Mouse (Mus musculus): ENCODE measurements around the gene Cnpy1. TPM values are rescaled to one million over a fixed set of nuclear protein-coding genes. Genes with fewer than 3 reads are reported as not detected.

Cnpy1 gene
- polyA plus RNA-seq, 1 experiment from 2014 or later, result 1.2 TPM

GRCm38 (mm10) chr5:28206448-28206847 is 39.2 kb downstream of the Cnpy1 start:
- Histone ChIP-seq H3K27ac (replicated peaks) (no peak overlapping the region), H3K4me2 (replicated peaks) (no peak overlapping the region)

DNA sequence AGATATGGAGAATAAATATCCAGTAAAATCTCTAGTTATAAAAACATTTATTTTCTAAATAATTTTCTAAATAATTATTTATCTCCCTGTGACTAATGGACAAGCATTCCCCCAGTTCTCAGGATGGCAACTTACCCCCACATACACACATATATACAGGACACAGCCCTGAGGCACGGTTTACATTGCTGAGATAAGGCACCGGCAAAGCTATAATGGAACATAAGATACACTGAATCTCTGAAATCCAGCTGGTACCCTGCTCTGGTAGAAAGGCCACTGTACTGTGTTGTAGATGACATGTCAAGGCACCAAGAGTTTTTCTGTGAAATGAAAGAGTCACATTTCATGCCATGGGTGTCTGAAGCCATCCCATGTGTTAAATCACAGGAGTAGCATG is 40.9 kb downstream of the Cnpy1 start:
- H3K4me2 ChIP-seq (replicated peaks), result no peak overlapping the region
- H3K9me3 ChIP-seq, result no peaks in the 10 kb centered on the region
- 83% methylated on average over 2 of the region's 2 CpGs for WGBS
- H3K9ac ChIP-seq (replicated peaks), result no peak overlapping the region
- H3K4me3 ChIP-seq, result no peak overlapping the region
- no peak for ATAC-seq (replicated peaks)
- H3K27ac ChIP-seq (replicated peaks), result no peak overlapping the region
- H3K36me3 ChIP-seq, result no peaks in the 10 kb centered on the region
- H3K27me3 ChIP-seq, result peaks cover 68% of the 10 kb centered on the region
- peaks cover 3% of the 10 kb centered on the region for H3K4me1 ChIP-seq

More at GRCm38 (mm10) chr5:28206448-28206847, 39.2 kb downstream of the Cnpy1 start:
- peaks cover 10% of the 10 kb centered on the region for H3K4me1 ChIP-seq
- no peak for ATAC-seq (replicated peaks)
- H3K27me3 ChIP-seq, result peaks cover 84% of the 10 kb centered on the region
- no peaks in the 10 kb centered on the region for H3K36me3 ChIP-seq
- WGBS, result 61% methylated on average over 4 of the region's 4 CpGs
- H3K9ac ChIP-seq (replicated peaks), result no peak overlapping the region
- H3K4me3 ChIP-seq, result no peak overlapping the region
- H3K9me3 ChIP-seq, result no peaks in the 10 kb centered on the region

DNA sequence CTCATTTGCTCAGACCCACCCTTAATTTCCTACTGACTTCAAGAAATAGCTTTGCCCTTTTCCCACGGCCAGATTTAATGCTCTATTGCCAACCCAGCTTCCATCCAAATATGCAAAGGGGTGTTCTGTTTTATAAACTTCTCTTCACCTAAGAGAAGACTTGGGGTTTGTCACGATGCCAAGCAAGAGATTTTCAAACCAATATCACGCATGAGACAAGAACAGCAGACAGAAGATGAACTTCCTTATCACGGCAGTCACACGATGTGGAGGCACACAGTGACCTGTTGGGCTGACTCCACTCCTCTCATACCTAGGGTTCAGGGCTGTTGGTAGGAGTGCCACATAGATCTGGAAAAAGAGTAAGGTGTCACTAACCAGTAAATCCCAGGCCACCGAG is 42.5 kb downstream of the Cnpy1 start:
- no peak overlapping the region for H3K4me2 ChIP-seq (replicated peaks)
- H3K27ac ChIP-seq (replicated peaks), result no peak overlapping the region
- H3K4me1 ChIP-seq, result no peaks in the 10 kb centered on the region
- H3K9me3 ChIP-seq, result no peaks in the 10 kb centered on the region
- no peaks in the 10 kb centered on the region for H3K36me3 ChIP-seq
- H3K27me3 ChIP-seq, result peaks cover 56% of the 10 kb centered on the region
- no peak overlapping the region for H3K9ac ChIP-seq (replicated peaks)
- WGBS, result 81% methylated on average over 6 of the region's 6 CpGs
- H3K4me3 ChIP-seq, result no peak overlapping the region
- ATAC-seq (replicated peaks), result no peak

DNA sequence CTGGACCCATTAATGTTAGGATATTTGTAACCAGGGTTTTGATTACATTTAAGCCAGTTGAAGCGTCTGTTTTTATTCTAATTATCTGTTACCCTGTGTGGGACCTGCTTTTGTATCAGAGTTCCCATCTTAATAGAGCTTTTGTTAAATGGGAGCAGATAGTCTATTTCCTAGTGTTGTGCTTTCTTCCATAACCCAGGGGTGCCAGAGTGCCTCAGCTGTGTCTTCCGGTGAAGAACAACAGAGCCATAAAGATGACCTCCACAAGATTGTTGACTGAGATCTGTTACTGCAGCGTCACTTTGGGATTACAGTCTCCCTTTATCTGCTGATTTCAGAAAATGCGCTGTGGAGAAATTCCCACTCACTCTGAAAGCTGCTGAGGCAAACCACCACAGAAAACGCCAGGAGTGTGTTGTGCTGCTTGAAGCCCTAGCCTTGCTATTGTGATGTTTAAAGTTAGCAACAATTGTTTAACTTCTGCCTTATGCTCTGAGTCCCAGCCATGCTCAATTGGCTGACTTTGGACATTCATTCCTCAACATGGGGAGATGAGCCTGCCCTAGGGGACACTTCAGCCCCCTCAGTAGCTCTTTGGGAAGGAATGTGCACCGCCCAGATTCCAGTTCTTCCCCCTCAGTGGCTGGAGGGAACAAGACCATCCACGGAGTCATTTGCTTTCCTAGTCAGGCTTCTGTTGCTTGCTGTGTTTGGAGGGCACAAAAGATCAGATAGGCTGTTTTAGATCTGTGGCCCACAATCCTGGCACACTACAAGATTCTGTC is 46.3 kb downstream of the Cnpy1 start:
- Histone ChIP-seq H3K27ac (replicated peaks) (no peak overlapping the region), H3K4me2 (replicated peaks) (no peak overlapping the region), H3K9me3 (no peaks in the 10 kb centered on the region), H3K4me1 (no peaks in the 10 kb centered on the region), H3K27me3 (peaks cover 25% of the 10 kb centered on the region), H3K36me3 (no peaks in the 10 kb centered on the region), H3K4me3 (no peak overlapping the region), H3K9ac (replicated peaks) (no peak overlapping the region)
- 41% methylated on average over 7 of the region's 7 CpGs for WGBS
- no peak for ATAC-seq (replicated peaks)

DNA sequence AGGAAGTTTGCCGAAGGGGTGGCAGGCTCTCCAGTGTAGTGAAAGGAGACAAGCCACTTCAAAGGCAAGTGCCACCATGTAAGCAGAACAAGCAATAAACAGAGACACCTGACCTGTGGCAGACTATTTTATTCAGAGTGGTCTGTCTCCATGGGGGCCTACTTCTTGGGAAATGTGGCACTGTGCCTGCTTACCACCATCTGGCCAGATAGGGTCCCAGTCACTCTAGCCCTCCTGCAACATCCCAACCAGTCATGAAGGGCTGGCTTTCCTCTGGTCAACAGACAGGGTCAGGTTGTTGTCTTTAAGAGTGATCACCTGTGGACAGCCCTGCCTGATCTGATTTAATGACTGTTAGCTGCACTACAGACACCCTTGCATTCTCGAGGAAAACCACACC is 50.1 kb downstream of the Cnpy1 start:
- H3K9ac ChIP-seq (replicated peaks), result no peak overlapping the region
- H3K4me1 ChIP-seq, result no peaks in the 10 kb centered on the region
- H3K27me3 ChIP-seq, result 0 out of 2 replicates have a peak, but pooled peaks cover 9% of the 10 kb centered on the region
- H3K4me3 ChIP-seq, result no peak overlapping the region
- no peaks in the 10 kb centered on the region for H3K36me3 ChIP-seq
- no peak overlapping the region for H3K27ac ChIP-seq (replicated peaks)
- no peak for ATAC-seq (replicated peaks)
- no peaks in the 10 kb centered on the region for H3K9me3 ChIP-seq
- H3K4me2 ChIP-seq (replicated peaks), result no peak overlapping the region
- 63% methylated on average over 2 of the region's 2 CpGs for WGBS

- no peak overlapping the region for H3K27ac ChIP-seq (replicated peaks)
- no peaks in the 10 kb centered on the region for H3K4me1 ChIP-seq
- no peak overlapping the region for H3K4me3 ChIP-seq
- H3K9ac ChIP-seq (replicated peaks), result no peak overlapping the region
- H3K4me2 ChIP-seq (replicated peaks), result no peak overlapping the region
- 0 out of 2 replicates have a peak, but pooled peaks cover 5% of the 10 kb centered on the region for H3K27me3 ChIP-seq
- H3K9me3 ChIP-seq, result no peaks in the 10 kb centered on the region
- WGBS, result 31% methylated on average over 4 of the region's 4 CpGs
- H3K36me3 ChIP-seq, result no peaks in the 10 kb centered on the region
- no peak for ATAC-seq (replicated peaks)
Measured at GRCm38 (mm10) chr5:28192099-28192454, 53.5 kb downstream of the Cnpy1 start.

- ATAC-seq (replicated peaks), result no peak
- 12% methylated on average over 3 of the region's 3 CpGs for WGBS
- Histone ChIP-seq H3K27me3 (0 out of 2 replicates have a peak, but pooled peaks cover 5% of the 10 kb centered on the region), H3K4me3 (no peak overlapping the region), H3K9me3 (no peaks in the 10 kb centered on the region), H3K9ac (replicated peaks) (no peak overlapping the region), H3K4me1 (no peaks in the 10 kb centered on the region), H3K27ac (replicated peaks) (no peak overlapping the region), H3K36me3 (no peaks in the 10 kb centered on the region), H3K4me2 (replicated peaks) (no peak overlapping the region)
Measured at GRCm38 (mm10) chr5:28191201-28192098, 54.2 kb downstream of the Cnpy1 start.

GRCm38 (mm10) chr5:28179237-28179790 is 66.3 kb downstream of the Cnpy1 start:
- H3K4me3 ChIP-seq, result no peak overlapping the region
- H3K9ac ChIP-seq (replicated peaks), result no peak overlapping the region
- H3K9me3 ChIP-seq, result no peaks in the 10 kb centered on the region
- H3K27me3 ChIP-seq, result peaks cover 66% of the 10 kb centered on the region
- WGBS, result 8% methylated on average over 7 of the region's 7 CpGs
- no peaks in the 10 kb centered on the region for H3K36me3 ChIP-seq
- H3K4me2 ChIP-seq (replicated peaks), result no peak overlapping the region
- no peak for ATAC-seq (replicated peaks)
- H3K27ac ChIP-seq (replicated peaks), result no peak overlapping the region
- no peaks in the 10 kb centered on the region for H3K4me1 ChIP-seq

GRCm38 (mm10) chr5:28178322-28178721 is 67.3 kb downstream of the Cnpy1 start:
- no peak for ATAC-seq (replicated peaks)
- Histone ChIP-seq H3K4me2 (replicated peaks) (no peak overlapping the region), H3K9ac (replicated peaks) (no peak overlapping the region), H3K4me1 (no peaks in the 10 kb centered on the region), H3K36me3 (no peaks in the 10 kb centered on the region), H3K9me3 (no peaks in the 10 kb centered on the region), H3K27me3 (peaks cover 76% of the 10 kb centered on the region), H3K4me3 (no peak overlapping the region), H3K27ac (replicated peaks) (no peak overlapping the region)
- WGBS, result 13% methylated on average over 5 of the region's 5 CpGs

DNA sequence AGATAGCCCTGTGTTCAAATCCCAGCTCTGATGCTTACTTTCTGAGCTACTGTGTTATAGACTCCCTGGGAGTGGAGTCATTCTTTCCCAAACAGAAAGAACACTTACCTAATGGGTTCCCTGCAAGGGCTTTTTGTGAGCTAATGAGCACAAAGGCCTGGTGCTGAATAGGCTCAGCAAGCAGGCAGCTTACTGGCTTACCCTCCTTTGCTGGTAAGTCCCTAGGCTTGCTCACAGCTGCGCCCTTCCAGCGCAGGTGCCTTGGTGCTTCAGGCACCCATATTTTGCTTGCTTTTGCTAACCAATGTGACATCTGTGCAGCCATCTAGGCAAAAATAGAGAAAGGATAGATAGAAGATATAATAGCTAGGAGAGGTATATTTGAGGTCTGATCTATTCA is 69.0 kb downstream of the Cnpy1 start:
- Histone ChIP-seq H3K36me3 (no peaks in the 10 kb centered on the region), H3K27me3 (peaks cover 93% of the 10 kb centered on the region), H3K27ac (replicated peaks) (no peak overlapping the region), H3K4me3 (no peak overlapping the region), H3K4me1 (no peaks in the 10 kb centered on the region), H3K9ac (replicated peaks) (no peak overlapping the region), H3K4me2 (replicated peaks) (no peak overlapping the region), H3K9me3 (no peaks in the 10 kb centered on the region)
- no peak for ATAC-seq (replicated peaks)
- 3% methylated on average over 2 of the region's 2 CpGs for WGBS

GRCm38 (mm10) chr5:28176023-28176422 is 69.6 kb downstream of the Cnpy1 start:
- no peak for ATAC-seq (replicated peaks)
- no peaks in the 10 kb centered on the region for H3K9me3 ChIP-seq
- H3K36me3 ChIP-seq, result no peaks in the 10 kb centered on the region
- no peak overlapping the region for H3K27ac ChIP-seq (replicated peaks)
- peaks cover 92% of the 10 kb centered on the region for H3K27me3 ChIP-seq
- no peaks in the 10 kb centered on the region for H3K4me1 ChIP-seq
- no peak overlapping the region for H3K9ac ChIP-seq (replicated peaks)
- no peak overlapping the region for H3K4me3 ChIP-seq
- 2% methylated on average over 4 of the region's 4 CpGs for WGBS
- no peak overlapping the region for H3K4me2 ChIP-seq (replicated peaks)

DNA sequence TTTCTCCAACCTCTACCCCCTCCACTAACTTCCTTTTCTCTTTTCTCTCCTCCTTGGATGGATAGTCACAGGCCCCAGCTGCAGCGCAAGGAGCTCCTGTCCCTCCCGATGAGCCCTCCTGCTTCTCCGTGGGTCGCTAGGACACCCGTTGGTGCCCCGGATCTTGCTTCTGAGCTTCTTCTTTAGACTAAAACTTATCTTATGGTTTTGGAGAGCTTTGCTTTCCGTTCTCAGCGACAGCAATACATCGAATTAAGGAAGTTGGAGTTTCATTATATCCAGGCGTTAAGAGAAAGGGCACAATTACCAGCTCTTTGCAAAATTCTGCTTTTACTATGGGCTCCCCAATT is 70.1 kb downstream of the Cnpy1 start:
- no peak overlapping the region for H3K27ac ChIP-seq (replicated peaks)
- 2% methylated on average over 10 of the region's 10 CpGs for WGBS
- no peak overlapping the region for H3K9ac ChIP-seq (replicated peaks)
- no peaks in the 10 kb centered on the region for H3K4me1 ChIP-seq
- H3K27me3 ChIP-seq, result peaks cover 91% of the 10 kb centered on the region
- H3K4me3 ChIP-seq, result no peak overlapping the region
- no peak for ATAC-seq (replicated peaks)
- H3K9me3 ChIP-seq, result no peaks in the 10 kb centered on the region
- no peaks in the 10 kb centered on the region for H3K36me3 ChIP-seq
- H3K4me2 ChIP-seq (replicated peaks), result no peak overlapping the region

Measured in forebrain, embryonic 15.5 days (tissue).